Mouse (Mus musculus): ENCODE data around the gene Mpdu1.
"Not testable (repeated sequence)": the region's sequence is repeated elsewhere in the genome, so short reads cannot be mapped to it uniquely, and the experiment has no call there.

The Mpdu1 gene

DNA sequence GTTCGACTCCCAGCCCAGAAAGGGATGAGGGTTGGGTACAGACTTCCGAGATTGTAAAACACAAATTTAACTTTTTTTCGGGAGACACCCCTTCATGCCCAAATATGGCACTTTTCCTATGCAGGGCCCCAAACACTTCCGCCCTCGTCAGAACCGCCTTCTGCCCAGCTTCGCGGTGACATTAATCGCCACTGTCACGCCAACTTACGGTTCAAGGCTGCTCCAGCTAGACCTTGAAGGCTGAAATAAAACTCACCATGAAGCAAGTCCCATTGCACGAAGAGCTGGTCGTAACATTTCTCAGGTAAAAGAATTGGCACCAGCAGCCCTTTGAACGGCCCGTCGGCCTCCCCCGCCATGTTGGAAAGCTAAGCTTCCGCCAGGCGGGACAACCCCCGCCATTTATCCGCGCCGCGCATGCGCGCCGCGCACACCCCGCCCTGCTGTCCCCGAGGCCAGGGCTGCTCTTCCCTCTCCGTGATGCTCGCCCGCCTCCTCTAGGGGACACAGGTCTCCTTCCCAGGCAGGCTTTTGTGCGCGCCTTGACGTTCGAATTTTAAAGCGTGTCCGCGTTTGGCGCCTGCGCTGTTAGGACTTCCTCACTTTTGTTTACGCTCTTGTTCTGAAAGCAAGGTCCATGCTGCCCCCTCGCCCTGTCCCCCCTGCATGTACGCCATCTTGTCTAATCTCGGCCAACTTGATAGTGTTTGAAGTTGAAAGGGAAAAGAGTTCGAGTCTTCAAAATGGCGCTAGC, at the start of gene Mpdu1:
Gene Mpdu1 (minus strand): TSS at position 430 of the 754 bp plus-strand sequence.
- peak; percentile 91 to 94 for DNase-seq (ENCODE audit: low spot score in 2 of 2)

GRCm38 (mm10) chr11:69711082-69711481, 48.6 kb upstream of the Mpdu1 start:
- no peak for DNase-seq (ENCODE audit: low spot score in 2 of 2)

- DNase-seq (ENCODE audit: low spot score in 2 of 2): no peak
Measured at GRCm38 (mm10) chr11:69710470-69710869, 48.0 kb upstream of the Mpdu1 start.

DNA sequence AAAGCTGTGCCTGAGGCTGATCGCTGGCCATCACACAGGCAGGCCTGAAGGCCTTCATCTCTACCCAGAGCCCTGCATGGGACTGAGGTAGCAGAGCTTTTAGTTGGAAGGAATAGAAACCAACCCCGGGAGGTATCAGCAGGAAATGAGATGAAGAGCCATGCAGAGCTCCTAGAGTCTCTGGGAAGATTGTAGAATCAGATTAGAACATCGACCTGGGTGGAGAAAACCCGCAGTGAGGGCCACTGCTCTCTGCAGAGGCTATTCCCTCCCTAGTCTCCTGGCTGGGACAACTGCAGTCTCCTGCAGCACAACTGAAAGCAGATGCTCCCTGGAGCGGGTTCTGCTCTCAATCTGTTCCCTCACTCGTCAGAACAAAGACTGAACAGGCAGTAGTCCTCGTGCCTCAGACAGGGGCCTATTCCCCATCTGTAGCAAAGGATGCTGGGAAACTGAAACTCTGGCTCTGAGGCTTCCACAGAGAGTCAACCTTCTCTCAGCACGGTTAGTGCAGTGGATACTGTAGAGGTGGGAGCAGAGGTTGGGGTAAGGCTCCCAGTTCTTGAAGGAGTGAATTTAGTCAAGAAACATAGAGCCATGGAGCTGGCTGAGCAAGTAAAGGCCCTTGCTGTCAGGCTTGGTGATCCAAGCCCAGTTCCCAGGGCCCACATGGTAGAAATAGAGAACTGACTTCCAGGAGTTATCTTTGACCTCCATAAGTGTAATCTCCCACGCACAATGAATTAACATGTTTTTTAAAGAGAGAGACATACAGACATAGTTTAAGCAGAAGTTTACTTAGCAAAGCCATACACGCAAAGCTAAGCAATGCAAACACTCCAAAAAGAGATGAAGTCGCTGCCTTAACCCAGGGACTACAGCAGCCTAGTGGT, 47.4 kb upstream of the Mpdu1 start:
- DNase-seq (ENCODE audit: low spot score in 2 of 2): no peak

DNA sequence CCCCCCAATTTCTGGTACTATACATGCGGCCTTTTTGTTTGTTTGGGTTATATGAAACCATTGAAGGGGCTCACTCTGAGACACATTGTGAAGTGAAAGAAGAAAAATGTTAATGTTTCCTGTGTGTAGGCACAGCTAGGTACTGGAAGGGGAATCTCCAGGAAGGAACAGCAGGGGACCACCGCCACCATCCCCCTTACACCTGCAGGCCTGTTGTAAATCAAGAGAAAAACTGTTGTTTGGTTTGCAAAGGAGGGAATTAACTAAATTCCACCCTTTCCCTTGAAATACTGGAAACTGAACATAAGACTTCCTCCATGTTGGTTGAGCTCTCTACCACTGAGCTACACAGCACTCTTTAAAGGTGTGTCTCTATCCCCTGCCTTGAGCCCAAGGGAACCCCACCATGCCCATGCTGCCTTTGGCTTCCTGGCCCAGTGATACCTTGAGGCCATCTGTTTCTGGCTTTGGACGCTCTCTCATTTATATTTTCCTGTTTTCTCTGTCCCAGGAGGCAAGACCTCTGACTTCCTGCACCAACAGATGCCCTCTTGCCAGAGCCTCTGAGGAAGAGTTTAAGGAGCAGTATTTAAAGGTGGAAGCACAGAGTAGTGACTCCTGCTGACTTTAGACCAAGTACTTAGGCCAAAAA, 46.3 kb upstream of the Mpdu1 start:
- DNase-seq (ENCODE audit: low spot score in 2 of 2): no peak

GRCm38 (mm10) chr11:69707873-69708381, 45.5 kb upstream of the Mpdu1 start:
- no peak for DNase-seq (ENCODE audit: low spot score in 2 of 2)

DNA sequence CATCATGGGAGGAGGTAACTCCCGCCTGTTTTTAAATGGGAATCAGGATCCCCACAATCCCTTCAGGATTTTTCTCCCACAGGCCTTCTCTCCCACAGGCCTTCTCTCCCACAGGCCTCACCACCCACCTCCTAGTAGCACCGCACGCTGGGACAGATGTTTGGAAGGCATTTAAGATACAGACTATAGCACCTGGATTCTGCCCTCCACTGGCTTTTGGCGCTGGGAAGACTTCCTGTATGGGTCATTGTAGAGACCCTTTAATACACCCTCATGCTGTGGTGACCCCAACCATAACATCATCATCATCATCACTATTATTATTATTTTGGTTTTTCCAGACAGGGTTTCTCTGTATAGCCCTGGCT, 45.0 kb upstream of the Mpdu1 start:
- DNase-seq (ENCODE audit: low spot score in 2 of 2): no peak

DNA sequence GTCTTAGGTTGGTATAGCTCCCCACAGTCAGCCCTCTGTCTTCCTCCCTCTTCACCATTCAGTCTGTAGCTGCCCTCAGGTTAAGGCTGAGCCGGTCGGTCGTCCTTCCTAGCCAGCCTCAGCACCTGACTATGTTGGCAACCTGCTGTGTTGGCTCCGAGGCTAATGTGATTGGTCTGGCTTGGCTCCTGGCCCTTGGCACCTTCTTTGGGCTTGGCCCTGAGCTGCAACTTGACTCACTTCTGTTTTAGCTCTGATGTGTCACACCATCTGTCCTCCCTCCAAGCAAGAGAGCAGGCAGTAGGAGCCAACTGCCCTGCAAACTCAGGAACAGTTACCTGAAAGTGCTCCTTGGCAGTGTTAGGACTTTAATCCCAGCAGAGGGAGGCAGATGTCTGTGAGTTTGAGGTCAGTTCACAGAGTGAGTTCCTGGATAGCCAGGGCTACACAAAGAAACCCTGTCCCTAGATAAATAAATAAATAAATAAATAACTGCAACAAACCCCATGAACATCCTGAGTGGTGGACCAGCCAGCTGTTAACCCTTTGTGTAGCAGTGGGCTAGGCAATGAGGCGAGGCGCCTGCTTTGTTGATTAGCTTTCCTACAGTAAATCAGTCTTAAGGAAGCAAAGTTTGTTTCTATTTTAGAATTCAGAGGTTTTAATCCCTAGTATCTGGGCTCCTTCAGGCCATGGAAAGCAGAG, 44.5 kb upstream of the Mpdu1 start:
- no peak for DNase-seq (ENCODE audit: low spot score in 2 of 2)

- DNase-seq (ENCODE audit: low spot score in 2 of 2): no peak
Measured at GRCm38 (mm10) chr11:69704613-69705010, 42.2 kb upstream of the Mpdu1 start.

GRCm38 (mm10) chr11:69703814-69704612, 41.6 kb upstream of the Mpdu1 start:
- no peak for DNase-seq (ENCODE audit: low spot score in 2 of 2)

DNA sequence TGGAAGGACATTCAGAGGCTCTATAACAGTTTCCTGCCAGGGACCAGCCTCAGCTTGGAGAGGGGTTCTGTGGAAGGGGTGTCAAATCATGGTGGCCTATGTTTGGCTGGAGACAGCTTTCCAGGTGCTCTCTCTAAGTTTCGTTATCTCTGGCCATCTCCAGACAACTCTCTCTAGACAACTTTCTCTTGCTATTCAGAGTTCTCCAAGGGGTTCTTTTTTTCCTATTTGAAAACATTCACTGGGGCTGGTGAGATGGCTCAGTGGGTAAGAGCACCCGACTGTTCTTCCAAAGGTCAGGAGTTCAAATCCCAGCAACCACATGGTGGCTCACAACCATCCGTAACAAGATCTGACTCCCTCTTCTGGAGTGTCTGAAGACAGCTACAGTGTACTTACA, 40.9 kb upstream of the Mpdu1 start:
- not testable (repeated sequence) for DNase-seq (ENCODE audit: low spot score in 2 of 2)

DNA sequence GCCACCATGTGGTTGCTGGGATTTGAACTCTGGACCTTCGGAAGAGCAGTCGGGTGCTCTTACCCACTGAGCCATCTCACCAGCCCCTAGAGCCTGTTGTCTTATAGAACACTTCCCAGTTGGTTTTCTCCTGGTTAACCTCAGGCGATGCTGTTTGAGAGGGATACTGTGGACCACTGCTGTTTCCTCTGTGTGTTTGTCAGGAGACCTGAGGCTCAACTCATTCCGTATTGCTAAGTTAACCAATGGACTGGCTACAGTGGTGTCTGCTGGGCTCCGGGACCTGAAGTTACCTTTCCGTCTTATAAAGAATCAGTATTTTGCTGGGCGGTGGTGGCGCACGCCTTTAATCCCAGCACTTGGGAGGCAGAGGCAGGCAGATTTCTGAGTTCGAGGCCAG, 40.4 kb upstream of the Mpdu1 start:
- not testable (repeated sequence) for DNase-seq (ENCODE audit: low spot score in 2 of 2)

- DNase-seq (ENCODE audit: low spot score in 2 of 2): no peak
Measured at GRCm38 (mm10) chr11:69699595-69699994, 37.2 kb upstream of the Mpdu1 start.

- DNase-seq (ENCODE audit: low spot score in 2 of 2): no peak
Measured at GRCm38 (mm10) chr11:69698574-69698973, 36.1 kb upstream of the Mpdu1 start.

- DNase-seq (ENCODE audit: low spot score in 2 of 2): no peak
Measured at GRCm38 (mm10) chr11:69697396-69697795, 35.0 kb upstream of the Mpdu1 start.

DNA sequence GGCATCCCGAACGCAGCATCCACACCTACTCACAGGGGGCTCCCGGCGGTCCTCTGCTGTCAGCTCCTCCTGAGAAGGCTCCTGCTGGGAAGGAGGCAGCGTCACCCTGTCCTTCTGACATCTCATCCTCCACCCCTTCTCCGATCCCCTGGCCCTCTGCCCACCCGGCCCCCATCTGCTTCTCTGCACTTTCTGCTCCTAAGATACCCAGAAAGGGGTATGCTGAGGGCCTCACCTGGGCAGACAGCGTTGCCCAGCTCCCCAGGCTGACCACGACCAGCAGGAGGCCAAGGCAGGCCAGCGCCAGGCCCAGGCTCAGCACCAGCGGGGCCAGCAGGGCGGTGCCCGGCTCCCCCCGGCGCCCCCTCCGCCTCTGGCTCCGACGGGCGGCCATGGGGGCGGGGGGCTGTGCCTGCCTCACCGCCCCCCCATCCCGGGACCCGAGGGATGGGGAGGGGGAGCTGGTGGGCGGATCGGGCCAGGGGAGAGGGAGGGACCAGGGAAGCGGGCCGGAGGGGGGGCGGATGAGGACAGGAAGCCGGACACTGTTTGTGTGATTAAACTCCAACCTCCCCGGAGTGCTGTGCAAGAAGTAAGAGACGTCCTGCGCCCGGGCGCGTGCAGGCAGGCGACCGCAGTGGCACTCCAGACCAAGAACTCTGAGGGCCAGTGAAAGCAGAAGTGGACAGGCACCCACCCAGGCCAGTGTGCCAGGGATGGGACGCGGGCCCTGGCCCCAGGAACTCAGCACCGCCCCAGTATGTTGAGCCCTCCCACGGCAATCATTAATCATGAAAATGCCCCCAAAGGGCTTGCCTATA, 33.1 kb upstream of the Mpdu1 start, which contains the start of the genes Tnfsf12 and Tnfsfm13:
Gene Tnfsf12 (minus strand): TSS at position 489 of the 821 bp plus-strand sequence.
Gene Tnfsfm13 (minus strand): TSS at position 738 of the 821 bp plus-strand sequence.
- no peak for DNase-seq (ENCODE audit: low spot score in 2 of 2)

GRCm38 (mm10) chr11:69695046-69695360, 32.6 kb upstream of the Mpdu1 start:
- DNase-seq (ENCODE audit: low spot score in 2 of 2): no peak

GRCm38 (mm10) chr11:69693421-69693965, 31.1 kb upstream of the Mpdu1 start:
- DNase-seq (ENCODE audit: low spot score in 2 of 2): no peak

DNA sequence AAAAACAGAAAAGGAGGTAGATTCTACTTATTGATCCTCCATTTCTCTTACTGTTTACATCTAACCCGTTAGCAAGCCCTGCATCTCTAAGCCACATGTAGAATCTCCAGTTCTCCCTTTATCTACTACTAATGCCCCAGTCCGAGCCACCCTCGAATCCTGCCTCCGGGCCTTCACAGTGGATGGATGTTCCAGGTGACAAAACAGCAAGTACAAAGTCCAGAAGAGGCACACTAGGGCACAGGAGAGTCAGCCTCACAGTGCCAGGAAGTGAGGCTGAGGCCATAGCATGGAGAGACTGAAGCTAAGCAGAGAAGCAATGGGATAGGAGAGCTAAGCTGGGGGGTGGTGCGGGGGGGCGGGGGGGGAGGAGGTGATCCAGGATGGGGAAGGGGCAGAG, 30.4 kb upstream of the Mpdu1 start:
- no peak for DNase-seq (ENCODE audit: low spot score in 2 of 2)
